Mouse (Mus musculus) C2C12 (cell line): ENCODE results near the gene Snx29. TPM values are rescaled to one million over a fixed set of nuclear protein-coding genes. Genes with fewer than 3 reads are reported as not detected.

Source experiments
- H3K27me3 ChIP-seq: one replicate; pipeline ENCODE4 v1.6.1; 2011; ENCODE audit not compliant: control insufficient read depth, insufficient read depth, insufficient read length
- H3K36me3 ChIP-seq: one replicate; pipeline ENCODE4 v1.6.1; 2011; ENCODE audit not compliant: control insufficient read depth, insufficient read depth
- H3K4me3 ChIP-seq: one replicate; pipeline ENCODE4 v1.5.1; 2011; ENCODE audit warnings: mild to moderate bottlenecking, control low read depth; ENCODE audit not compliant: poor library complexity, insufficient read depth, severe bottlenecking
- H3K79me2 ChIP-seq: one replicate; pipeline ENCODE4 v1.6.1; 2011; ENCODE audit not compliant: control insufficient read depth, insufficient read depth
- H3K79me3 ChIP-seq: one replicate; pipeline ENCODE4 v1.6.1; 2011; ENCODE audit warnings: low read depth, control low read depth
- H3ac ChIP-seq: one replicate; pipeline ENCODE3; 2011; ENCODE audit warnings: low read depth; ENCODE audit not compliant: control insufficient read depth, insufficient read length
- CEBPB ChIP-seq: IDR thresholded peaks from one replicate; pipeline ENCODE4 v1.6.1; 2011; ENCODE audit warnings: low read depth, mild to moderate bottlenecking, control low read depth, moderate library complexity
- CTCF ChIP-seq: IDR thresholded peaks from one replicate; pipeline ENCODE4 v1.5.1; 2011; ENCODE audit not compliant: control insufficient read depth, insufficient read depth, insufficient read length
- FOSL1 ChIP-seq: IDR thresholded peaks from one replicate; pipeline ENCODE4 v1.8.0; 2011; ENCODE audit warnings: mild to moderate bottlenecking, low read length; ENCODE audit not compliant: poor library complexity, insufficient read depth, severe bottlenecking
- MAX ChIP-seq: IDR thresholded peaks from one replicate; pipeline ENCODE4 v1.6.1; 2011; ENCODE audit warnings: mild to moderate bottlenecking, control low read depth
- MYOD1 ChIP-seq: IDR thresholded peaks from one replicate; pipeline ENCODE4 v1.6.1; 2011; ENCODE audit warnings: low read depth; ENCODE audit not compliant: control insufficient read depth, insufficient read length
- MYOG ChIP-seq: IDR thresholded peaks from one replicate; pipeline ENCODE4 v1.6.1; 2011; ENCODE audit not compliant: control insufficient read depth, insufficient read length; ENCODE audit errors: extremely low read depth
- USF1 ChIP-seq: IDR thresholded peaks from one replicate; pipeline ENCODE4 v1.6.1; 2011; ENCODE audit warnings: low read depth, mild to moderate bottlenecking, control low read depth, moderate library complexity
- polyA plus RNA-seq: library from polyadenylated mRNA; unstranded; fragments of >200 nt; fragmentation: generic; extraction: Trizol; gene quantifications from one replicate; pipeline ENCODE4 v1.2.1, GENCODE M21; 2012; ENCODE audit warnings: missing spikeins

Gene Snx29
- polyA plus RNA-seq, 1 experiment: 0.62 TPM

DNA sequence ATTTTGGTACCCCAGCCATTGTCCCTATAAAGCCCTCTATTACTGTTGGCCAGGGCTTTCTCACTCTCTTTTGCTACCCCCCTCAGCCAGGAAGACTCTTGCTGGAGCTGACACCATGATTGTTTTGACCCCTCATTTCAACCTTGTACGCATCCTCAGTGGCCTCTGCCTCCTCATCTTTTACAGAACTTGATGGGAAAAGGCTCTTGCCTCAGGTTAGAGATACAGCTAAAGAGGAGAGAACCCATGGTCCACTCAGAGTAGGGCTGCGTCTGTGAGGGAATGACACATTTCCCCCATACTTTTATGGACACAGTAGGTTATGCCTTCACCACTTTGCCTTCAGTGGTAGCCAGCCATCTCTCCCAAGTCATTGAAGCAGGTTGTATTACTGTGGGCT, 431.4 kb downstream of the Snx29 start:
- Histone ChIP-seq H3K4me3 (no peak overlapping the region), H3K36me3 (no peaks in the 10 kb centered on the region), H3ac (no peak overlapping the region), H3K79me3 (no peaks in the 10 kb centered on the region), H3K79me2 (no peaks in the 10 kb centered on the region), H3K27me3 (no peaks in the 10 kb centered on the region)
- no peak for TF ChIP-seq MAX

DNA sequence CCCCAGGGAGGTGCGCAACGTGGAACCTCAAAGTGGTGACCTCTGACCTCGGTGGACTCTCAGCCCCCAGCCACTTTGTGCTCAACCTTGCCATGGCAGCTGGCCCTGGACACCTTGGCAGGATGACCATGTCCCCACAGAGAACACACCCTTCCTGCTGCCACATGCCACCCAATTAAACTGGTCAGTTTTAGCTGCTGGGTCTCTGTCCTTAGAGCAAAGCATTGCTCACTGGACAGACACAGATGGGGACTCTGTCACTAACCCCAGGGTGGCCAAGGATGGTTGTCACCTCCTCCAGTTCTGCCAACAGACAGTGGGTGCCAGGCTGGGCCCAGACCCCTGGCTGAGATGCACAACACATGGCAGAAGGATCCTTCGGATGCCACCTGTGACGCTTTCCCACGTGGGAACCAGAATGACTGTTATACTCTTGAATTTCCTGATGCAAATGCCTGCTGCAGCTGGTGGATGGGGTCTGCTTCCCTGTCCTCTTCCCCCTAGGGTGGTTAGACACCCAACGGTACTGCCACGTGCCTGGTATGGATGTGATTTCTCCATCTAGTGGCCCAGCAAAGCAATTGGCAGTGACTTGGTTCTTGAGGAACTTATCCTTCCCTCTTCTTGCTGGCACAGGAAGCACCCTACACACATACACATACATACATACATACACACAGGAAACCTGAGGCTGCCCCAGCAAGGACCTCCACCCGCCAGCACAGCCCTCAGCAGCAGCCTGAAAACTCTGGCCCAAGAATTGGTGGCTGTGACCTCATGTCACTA, 432.8 kb downstream of the Snx29 start:
- no peaks in the 10 kb centered on the region for H3K79me3 ChIP-seq
- TF ChIP-seq FOSL1: no peak
- TF ChIP-seq MYOD1: no peak
- TF ChIP-seq USF1: no peak
- no peak for TF ChIP-seq MAX
- TF ChIP-seq CTCF: no peak
- no peak for TF ChIP-seq CEBPB
- TF ChIP-seq MYOG: no peak

DNA sequence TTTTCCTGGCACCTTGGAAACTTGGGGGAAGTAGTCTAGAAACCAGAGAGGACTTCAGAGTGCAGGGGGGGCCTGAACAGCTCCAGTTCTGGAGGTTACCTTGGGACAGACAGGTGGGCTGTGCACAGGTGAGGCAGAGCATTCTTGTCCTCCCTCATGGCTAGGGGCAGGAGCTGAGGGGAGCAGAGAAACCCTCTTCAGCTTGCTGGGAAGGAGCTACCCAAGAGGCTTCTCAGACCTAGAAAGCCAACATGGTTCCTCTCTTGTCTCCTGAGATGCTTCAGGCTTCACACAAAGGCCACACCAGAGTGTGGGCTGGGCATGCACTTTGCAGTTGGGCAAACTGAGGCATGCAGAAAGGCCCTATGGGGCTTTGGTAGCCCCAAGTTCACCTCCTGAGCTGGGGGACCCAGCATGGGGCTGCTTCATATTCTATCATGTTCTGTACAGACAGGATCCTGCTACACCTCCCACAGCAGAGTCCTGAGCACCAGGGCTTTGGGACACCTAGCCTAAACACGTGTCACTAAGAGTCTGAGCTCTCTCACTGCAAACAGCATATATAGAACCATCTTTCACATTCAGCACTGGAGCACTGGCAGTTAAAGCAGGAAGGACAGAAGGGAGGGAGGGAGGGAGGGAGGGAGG, 434.0 kb downstream of the Snx29 start:
- no peaks in the 10 kb centered on the region for H3K79me3 ChIP-seq
- H3K36me3 ChIP-seq: no peaks in the 10 kb centered on the region
- H3K79me2 ChIP-seq: no peaks in the 10 kb centered on the region
- H3K4me3 ChIP-seq: no peak overlapping the region
- H3ac ChIP-seq: no peak overlapping the region
- no peak for TF ChIP-seq MYOD1
- no peak for TF ChIP-seq FOSL1
- TF ChIP-seq USF1: no peak
- TF ChIP-seq CEBPB: no peak
- TF ChIP-seq MYOG: no peak
- no peak for TF ChIP-seq MAX
- no peak for TF ChIP-seq CTCF
- no peaks in the 10 kb centered on the region for H3K27me3 ChIP-seq

More for the DNA sequence above, 432.8 kb downstream of the Snx29 start:
- Histone ChIP-seq H3ac (no peak overlapping the region), H3K79me2 (no peaks in the 10 kb centered on the region), H3K36me3 (no peaks in the 10 kb centered on the region), H3K4me3 (no peak overlapping the region), H3K27me3 (no peaks in the 10 kb centered on the region)

DNA sequence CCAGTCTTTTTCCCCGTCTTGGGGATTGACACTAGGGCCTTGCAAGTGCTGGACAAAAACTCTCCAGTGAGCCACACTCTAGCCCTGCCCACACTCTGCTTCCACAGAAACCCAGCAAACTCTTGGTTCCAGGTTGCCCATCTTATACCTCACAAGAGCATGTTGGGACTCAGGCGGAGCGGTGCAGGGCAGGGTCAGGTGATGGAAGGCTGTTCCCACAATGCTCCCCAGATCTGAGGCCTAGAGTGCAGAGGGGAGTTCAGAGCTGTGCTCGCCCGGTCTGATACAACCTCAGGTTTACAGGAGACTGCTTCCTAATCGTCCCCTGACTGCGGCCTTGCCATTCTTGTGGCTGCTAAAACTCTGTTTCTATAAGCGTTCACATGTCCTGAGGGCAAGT, 434.8 kb downstream of the Snx29 start:
- Histone ChIP-seq H3K36me3 (no peaks in the 10 kb centered on the region), H3K79me3 (no peaks in the 10 kb centered on the region), H3K4me3 (no peak overlapping the region), H3K79me2 (no peaks in the 10 kb centered on the region), H3K27me3 (no peaks in the 10 kb centered on the region), H3ac (no peak overlapping the region)
- TF ChIP-seq FOSL1 (no peak), MYOD1 (no peak), MYOG (no peak), CTCF (no peak), USF1 (no peak), MAX (no peak), CEBPB (no peak)

DNA sequence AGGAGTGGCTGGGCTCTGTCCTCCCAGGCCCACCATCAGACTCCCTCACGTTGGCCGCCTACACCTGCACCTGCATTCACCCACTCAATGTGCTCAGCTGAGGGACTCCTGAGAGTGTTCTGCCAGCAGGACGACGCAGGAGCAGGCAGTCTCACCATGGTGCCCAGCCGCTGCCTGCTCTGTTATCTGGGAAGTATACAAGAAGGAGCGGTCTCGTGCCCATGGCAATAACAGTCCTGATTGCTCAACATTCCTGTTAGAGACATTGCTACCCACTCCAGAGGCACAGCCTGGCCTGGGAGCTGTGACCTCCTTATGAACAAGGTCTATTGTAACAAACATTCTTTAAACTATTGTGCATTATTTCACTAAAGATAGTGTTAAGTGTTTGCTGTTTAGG, 435.2 kb downstream of the Snx29 start:
- no peak overlapping the region for H3ac ChIP-seq
- H3K4me3 ChIP-seq: no peak overlapping the region
- no peaks in the 10 kb centered on the region for H3K27me3 ChIP-seq
- no peaks in the 10 kb centered on the region for H3K79me2 ChIP-seq
- no peak for TF ChIP-seq USF1
- TF ChIP-seq FOSL1: no peak
- no peak for TF ChIP-seq MAX
- TF ChIP-seq CEBPB: no peak
- TF ChIP-seq MYOG: no peak
- no peak for TF ChIP-seq MYOD1
- TF ChIP-seq CTCF: no peak
- no peaks in the 10 kb centered on the region for H3K79me3 ChIP-seq
- H3K36me3 ChIP-seq: no peaks in the 10 kb centered on the region

DNA sequence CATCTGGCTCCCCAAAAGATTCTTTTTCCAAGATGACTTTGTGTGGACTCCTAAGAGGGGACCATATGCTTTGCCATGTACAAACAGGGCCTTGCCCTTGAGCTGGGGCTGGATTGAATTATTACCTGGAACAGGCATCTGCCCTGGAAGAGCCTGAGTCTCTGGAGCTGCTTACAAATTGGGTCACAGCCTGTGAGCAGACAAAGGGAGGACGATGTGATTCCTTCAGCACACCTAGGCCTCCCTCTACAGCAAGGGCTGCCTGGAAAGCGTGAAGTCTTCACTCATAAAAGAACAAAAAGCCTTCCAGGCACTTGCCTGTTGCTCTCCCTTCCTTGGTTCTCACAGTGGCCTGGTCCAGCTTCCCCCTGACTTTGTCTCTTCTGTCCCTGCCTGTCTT, 449.6 kb downstream of the Snx29 start:
- H3ac ChIP-seq: no peak overlapping the region
- no peaks in the 10 kb centered on the region for H3K36me3 ChIP-seq
- no peaks in the 10 kb centered on the region for H3K27me3 ChIP-seq
- no peak for TF ChIP-seq MYOD1
- no peaks in the 10 kb centered on the region for H3K79me2 ChIP-seq
- no peak overlapping the region for H3K4me3 ChIP-seq
- no peaks in the 10 kb centered on the region for H3K79me3 ChIP-seq
